Mouse (Mus musculus) left cerebral cortex, postnatal 25 days (tissue): ENCODE data around the gene Rhbdf1. TPM values are rescaled to one million over a fixed set of nuclear protein-coding genes. Genes with fewer than 3 reads are reported as not detected.

Source experiments
- DNase-seq, 2 experiments: peaks; one replicate each; pipeline ENCODE4 v3.0.0; 2022; ENCODE audit warnings: low spot score in 2 of 2, mixed read lengths in 1 of 2
- intact Hi-C: fragments of 180-260 bp; cut with DNase I; formaldehyde crosslinking; loops from one replicate; pipeline ENCODE4 v1.15.1; 2025
- total RNA-seq, 2 experiments: library from RNA; stranded (reverse); gene quantifications; 2 replicates each; pipeline ENCODE4 v1.2.3; 2021

Rhbdf1 gene
- 10 to 100 TPM; 13.5 to 15.7 TPM for total RNA-seq

GRCm38 (mm10) chr11:32221951-32222409 is at the start of gene Rhbdf1:
Gene Rhbdf1 (minus strand): TSS chr11:32222300.
- intact Hi-C loops = no loop called here
- DNase-seq = no peak

GRCm38 (mm10) chr11:32271178-32271577 is 49.1 kb upstream of the Rhbdf1 start:
- intact Hi-C loops = no loop called here
- DNase-seq = no peak

- DNase-seq = no peak
- intact Hi-C loops = no loop called here
These were observed 46.9 kb upstream of the Rhbdf1 start for GRCm38 (mm10) chr11:32268952-32269351.

- no peak for DNase-seq
- intact Hi-C loops = no loop called here
These were observed 45.9 kb upstream of the Rhbdf1 start for GRCm38 (mm10) chr11:32267964-32268363.

GRCm38 (mm10) chr11:32267188-32267884 is 45.2 kb upstream of the Rhbdf1 start, which contains the start of gene Nprl3:
Gene Nprl3 (minus strand): TSS chr11:32267707.
- intact Hi-C loops = no loop called here
- peak; percentile 97 for DNase-seq

- DNase-seq = no peak
- intact Hi-C loops = no loop called here
These were observed 44.7 kb upstream of the Rhbdf1 start for GRCm38 (mm10) chr11:32266776-32267175.

GRCm38 (mm10) chr11:32266194-32266593 is 44.1 kb upstream of the Rhbdf1 start:
- intact Hi-C loops = no loop called here

GRCm38 (mm10) chr11:32265117-32265738 is 43.1 kb upstream of the Rhbdf1 start:
- intact Hi-C loops = no loop called here
- no peak for DNase-seq

More at GRCm38 (mm10) chr11:32266194-32266593, 44.1 kb upstream of the Rhbdf1 start:
- no peak for DNase-seq

GRCm38 (mm10) chr11:32262674-32263415 is 40.7 kb upstream of the Rhbdf1 start:
- no peak for DNase-seq
- intact Hi-C loops = no loop called here

GRCm38 (mm10) chr11:32256566-32256965 is 34.5 kb upstream of the Rhbdf1 start:
- intact Hi-C loops = no loop called here
- DNase-seq = no peak

- intact Hi-C loops = no loop called here
These were observed 34.0 kb upstream of the Rhbdf1 start for GRCm38 (mm10) chr11:32256146-32256545.

GRCm38 (mm10) chr11:32253121-32253520 is 31.0 kb upstream of the Rhbdf1 start:
- no peak for DNase-seq
- intact Hi-C loops = no loop called here

More at GRCm38 (mm10) chr11:32256146-32256545, 34.0 kb upstream of the Rhbdf1 start:
- DNase-seq = no peak

GRCm38 (mm10) chr11:32250880-32251763 is 29.0 kb upstream of the Rhbdf1 start:
- no peak for DNase-seq
- intact Hi-C loops = no loop called here

- DNase-seq = no peak
- intact Hi-C loops = no loop called here
These were observed 26.2 kb upstream of the Rhbdf1 start for GRCm38 (mm10) chr11:32248350-32248749.

- no peak for DNase-seq
- intact Hi-C loops = no loop called here
These were observed 25.0 kb upstream of the Rhbdf1 start for GRCm38 (mm10) chr11:32247068-32247467.

GRCm38 (mm10) chr11:32245614-32246013 is 23.5 kb upstream of the Rhbdf1 start:
- intact Hi-C loops = no loop called here
- no peak for DNase-seq

GRCm38 (mm10) chr11:32244617-32245016 is 22.5 kb upstream of the Rhbdf1 start:
- intact Hi-C loops = no loop called here
- DNase-seq = no peak

GRCm38 (mm10) chr11:32244064-32244463 is 22.0 kb upstream of the Rhbdf1 start:
- no peak for DNase-seq
- intact Hi-C loops = no loop called here

- peak in 1 of 2 experiments; percentile 85 for DNase-seq
- intact Hi-C loops = no loop called here
These were observed 21.3 kb upstream of the Rhbdf1 start for GRCm38 (mm10) chr11:32243205-32243955.
